Mouse (Mus musculus): ENCODE results near the gene Schip1. TPM values are rescaled to one million over a fixed set of nuclear protein-coding genes. Genes with fewer than 3 reads are reported as not detected.

Schip1 gene
- polyA plus RNA-seq, 1 experiment = 29.5 TPM

DNA sequence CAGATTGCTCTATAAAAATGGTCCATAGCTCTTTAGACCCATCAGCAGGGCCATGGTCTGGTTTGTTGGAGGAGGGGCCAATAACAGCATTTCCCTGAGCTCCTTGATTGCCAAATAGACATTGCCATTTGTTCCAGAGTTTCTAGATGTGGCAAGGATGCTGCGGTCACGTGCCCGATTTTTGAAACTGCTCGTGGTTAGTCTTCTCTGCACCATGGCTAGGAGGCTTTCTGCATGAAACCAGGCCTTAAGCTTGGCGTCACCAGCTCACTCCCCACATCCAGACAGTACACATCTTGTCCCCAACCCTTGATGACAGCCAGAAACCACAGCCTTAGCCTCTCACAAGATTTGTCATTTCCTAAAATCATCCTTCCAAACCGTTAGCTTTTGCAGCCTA is 559.9 kb downstream of the Schip1 start:
- no peak for DNase-seq
- no peak for TF ChIP-seq POLR2A (IDR thresholded peaks at IDR 0.05; ENCODE audit: borderline replicate concordance, extremely low read depth, low read depth, low read length)
- TF ChIP-seq CTCF (IDR thresholded peaks at IDR 0.05; ENCODE audit: insufficient read depth, low read length) = no peak
- Histone ChIP-seq H3K4me1 (ENCODE audit: control insufficient read depth, insufficient read depth, low read length) (no peaks in the 10 kb centered on the region), H3K4me3 (replicated peaks; ENCODE audit: extremely low read depth, low read depth, low read length) (no peak overlapping the region)
- 63% methylated on average over 6 of the region's 6 CpGs for WGBS

DNA sequence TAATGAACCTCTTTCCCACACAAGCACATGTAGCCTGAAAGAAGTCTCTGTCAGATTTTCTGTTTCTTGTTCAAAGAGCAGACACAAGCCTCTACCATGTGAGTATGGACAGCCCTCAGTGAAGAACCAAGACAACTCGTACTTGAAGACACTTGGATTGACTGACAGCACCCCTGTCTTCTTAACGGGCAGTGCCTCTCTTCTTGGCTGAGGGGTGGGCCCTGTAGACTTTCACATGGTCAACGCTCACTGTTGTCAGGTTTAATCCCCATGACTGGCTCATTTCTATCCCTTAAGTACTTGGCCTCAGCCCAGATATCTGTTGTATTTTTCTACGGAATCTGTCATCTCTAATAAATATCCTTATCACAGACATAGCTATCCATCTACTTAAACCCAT is 565.7 kb downstream of the Schip1 start:
- no peak overlapping the region for H3K4me3 ChIP-seq (replicated peaks; ENCODE audit: extremely low read depth, low read depth, low read length)
- no peaks in the 10 kb centered on the region for H3K4me1 ChIP-seq (ENCODE audit: control insufficient read depth, insufficient read depth, low read length)
- 78% methylated on average over 4 of the region's 4 CpGs for whole genome bisulfite sequencing
- TF ChIP-seq POLR2A (IDR thresholded peaks at IDR 0.05; ENCODE audit: borderline replicate concordance, extremely low read depth, low read depth, low read length) (no peak), CTCF (IDR thresholded peaks at IDR 0.05; ENCODE audit: insufficient read depth, low read length) (no peak)
- no peak for DNase-seq

DNA sequence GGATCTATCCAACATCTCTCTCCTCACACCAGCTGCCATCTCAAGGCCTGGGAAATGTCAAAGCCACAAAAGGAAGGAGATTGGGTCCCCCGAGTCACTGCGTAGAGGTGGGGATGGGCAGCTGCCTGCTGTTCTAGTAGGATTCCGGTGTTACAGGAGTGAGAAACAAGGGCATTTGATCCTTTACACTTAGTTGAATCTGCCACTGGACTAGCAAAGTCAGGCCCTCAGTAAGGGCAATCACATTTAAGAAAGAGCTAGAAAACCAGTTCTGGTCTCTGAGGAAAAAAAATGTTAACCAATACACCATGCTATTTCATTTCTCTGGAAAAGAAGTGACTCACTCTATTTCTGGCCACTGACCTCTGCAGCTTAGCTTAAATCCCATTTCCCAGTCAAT is 566.2 kb downstream of the Schip1 start:
- WGBS = 74% methylated on average over 3 of the region's 3 CpGs
- TF ChIP-seq CTCF (IDR thresholded peaks at IDR 0.05; ENCODE audit: insufficient read depth, low read length) (no peak), POLR2A (IDR thresholded peaks at IDR 0.05; ENCODE audit: borderline replicate concordance, extremely low read depth, low read depth, low read length) (no peak)
- H3K4me3 ChIP-seq (replicated peaks; ENCODE audit: extremely low read depth, low read depth, low read length) = no peak overlapping the region
- H3K4me1 ChIP-seq (ENCODE audit: control insufficient read depth, insufficient read depth, low read length) = no peaks in the 10 kb centered on the region
- no peak for DNase-seq

DNA sequence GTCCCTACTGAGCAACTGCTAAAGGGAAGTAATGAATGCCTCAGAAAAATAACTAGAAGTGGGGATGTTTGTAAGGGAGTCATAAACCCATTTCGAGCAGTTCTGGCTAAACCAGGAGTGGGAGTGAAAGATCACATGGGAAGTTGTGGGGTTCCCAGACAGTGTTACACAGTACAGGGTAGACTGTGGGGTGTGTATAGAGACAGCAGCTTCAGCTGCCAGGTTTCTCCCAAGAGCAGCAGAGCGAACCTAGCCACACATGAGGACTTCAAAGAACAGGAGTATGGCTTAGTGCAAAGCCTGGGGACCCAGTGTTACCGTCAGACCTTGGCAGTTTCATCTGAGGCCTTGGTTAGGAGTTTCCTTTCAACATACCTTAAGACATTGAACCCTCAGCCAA is 568.1 kb downstream of the Schip1 start:
- no peak for DNase-seq
- WGBS = 84% methylated on average over 3 of the region's 3 CpGs
- H3K4me1 ChIP-seq (ENCODE audit: control insufficient read depth, insufficient read depth, low read length) = 0 out of 2 replicates have a peak, but pooled peaks cover under 1% of the 10 kb centered on the region
- TF ChIP-seq POLR2A (IDR thresholded peaks at IDR 0.05; ENCODE audit: borderline replicate concordance, extremely low read depth, low read depth, low read length) = no peak
- no peak for TF ChIP-seq CTCF (IDR thresholded peaks at IDR 0.05; ENCODE audit: insufficient read depth, low read length)
- no peak overlapping the region for H3K4me3 ChIP-seq (replicated peaks; ENCODE audit: extremely low read depth, low read depth, low read length)

DNA sequence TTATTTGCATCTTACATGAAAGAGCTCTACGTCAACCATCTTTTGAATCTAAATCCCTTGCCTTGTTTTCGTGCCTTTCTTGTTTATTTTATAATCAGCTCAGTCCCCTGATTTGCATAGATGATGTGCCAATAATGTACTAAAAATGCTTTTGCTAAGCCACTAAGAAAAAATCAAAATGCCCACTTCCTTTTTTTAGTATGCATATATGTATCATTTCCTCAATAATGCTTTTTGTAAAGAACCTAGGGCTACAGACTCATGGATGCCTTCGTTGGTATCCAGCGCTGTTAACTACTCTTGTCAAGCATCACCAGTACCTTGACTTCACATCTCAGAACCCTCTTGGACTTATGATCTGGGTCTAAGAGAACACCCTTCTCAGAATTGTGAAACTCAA is 569.0 kb downstream of the Schip1 start:
- Histone ChIP-seq H3K4me3 (replicated peaks; ENCODE audit: extremely low read depth, low read depth, low read length) (no peak overlapping the region), H3K4me1 (ENCODE audit: control insufficient read depth, insufficient read depth, low read length) (0 out of 2 replicates have a peak, but pooled peaks cover 3% of the 10 kb centered on the region)
- no peak for DNase-seq
- TF ChIP-seq POLR2A (IDR thresholded peaks at IDR 0.05; ENCODE audit: borderline replicate concordance, extremely low read depth, low read depth, low read length) = no peak
- no peak for TF ChIP-seq CTCF (IDR thresholded peaks at IDR 0.05; ENCODE audit: insufficient read depth, low read length)
- 89% methylated on average over 4 of the region's 4 CpGs for WGBS

DNA sequence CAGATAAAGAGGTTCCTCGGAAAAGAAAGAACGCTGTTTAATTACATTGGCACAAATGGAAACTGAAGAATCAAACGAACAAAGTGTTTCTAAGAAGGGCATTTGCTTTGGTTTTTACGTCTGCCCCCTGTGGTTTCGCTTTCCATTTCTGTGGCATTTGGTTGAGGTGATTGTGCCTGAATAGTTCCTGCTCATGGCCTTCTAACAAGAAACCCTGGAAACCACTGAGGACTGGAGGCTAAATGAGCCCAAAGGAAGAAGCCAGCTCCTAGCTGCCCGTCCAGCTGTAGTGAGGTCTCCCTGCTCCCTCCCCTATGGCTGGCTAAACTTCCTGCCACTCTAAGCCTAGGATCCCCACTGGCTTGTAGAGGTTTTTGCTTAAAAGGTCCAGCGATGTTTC is 573.4 kb downstream of the Schip1 start:
- no peak for TF ChIP-seq POLR2A (IDR thresholded peaks at IDR 0.05; ENCODE audit: borderline replicate concordance, extremely low read depth, low read depth, low read length)
- TF ChIP-seq CTCF (IDR thresholded peaks at IDR 0.05; ENCODE audit: insufficient read depth, low read length) = no peak
- Histone ChIP-seq H3K4me1 (ENCODE audit: control insufficient read depth, insufficient read depth, low read length) (0 out of 2 replicates have a peak, but pooled peaks cover 3% of the 10 kb centered on the region), H3K4me3 (replicated peaks; ENCODE audit: extremely low read depth, low read depth, low read length) (peak overlapping the region; percentile 4)
- no peak for DNase-seq
- 48% methylated on average over 7 of the region's 7 CpGs for WGBS

DNA sequence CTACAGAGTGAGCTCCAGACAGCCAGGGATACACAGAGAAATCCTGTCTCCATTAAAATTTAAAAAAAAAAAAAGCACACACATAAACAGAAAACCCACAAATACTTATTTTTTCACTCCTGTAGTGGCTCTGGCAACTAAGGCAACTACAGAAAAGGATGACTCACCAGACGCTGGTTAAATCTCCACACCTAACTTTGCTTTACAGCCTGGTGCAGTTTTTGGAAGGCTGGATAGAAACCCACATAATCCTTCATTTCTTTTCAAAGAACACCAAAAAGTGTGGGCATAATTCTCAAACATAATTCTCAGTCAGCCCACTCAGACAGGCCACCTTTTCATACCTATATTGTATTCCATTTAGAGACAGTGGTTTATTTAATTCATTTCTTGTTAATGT is 574.1 kb downstream of the Schip1 start:
- TF ChIP-seq CTCF (IDR thresholded peaks at IDR 0.05; ENCODE audit: insufficient read depth, low read length) = no peak
- no peak for TF ChIP-seq POLR2A (IDR thresholded peaks at IDR 0.05; ENCODE audit: borderline replicate concordance, extremely low read depth, low read depth, low read length)
- WGBS = 78% methylated on average over 1 of the region's 1 CpGs
- H3K4me3 ChIP-seq (replicated peaks; ENCODE audit: extremely low read depth, low read depth, low read length) = no peak overlapping the region
- no peak for DNase-seq
- 0 out of 2 replicates have a peak, but pooled peaks cover 3% of the 10 kb centered on the region for H3K4me1 ChIP-seq (ENCODE audit: control insufficient read depth, insufficient read depth, low read length)

DNA sequence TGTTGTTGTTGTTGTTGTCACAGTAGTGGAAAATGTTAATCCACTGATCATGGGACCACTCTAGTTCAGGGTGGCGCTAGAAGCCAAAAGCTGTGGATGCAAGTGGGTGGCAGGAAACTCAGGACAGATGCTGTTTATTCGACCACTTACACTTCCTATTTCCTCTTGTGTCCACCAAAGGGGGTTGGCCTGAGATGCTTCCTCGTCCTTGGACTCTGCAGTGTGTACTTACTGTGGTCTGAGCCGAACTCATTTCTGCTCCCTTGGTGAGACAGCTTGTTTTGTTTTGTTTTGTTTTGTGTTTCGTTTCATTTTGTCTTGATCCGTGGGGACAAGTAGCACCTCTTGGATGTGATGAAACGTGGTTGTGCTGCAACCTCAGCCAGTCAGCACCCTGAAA is 578.3 kb downstream of the Schip1 start:
- WGBS = 52% methylated on average over 7 of the region's 7 CpGs
- no peak for DNase-seq
- Histone ChIP-seq H3K4me3 (replicated peaks; ENCODE audit: extremely low read depth, low read depth, low read length) (no peak overlapping the region), H3K4me1 (ENCODE audit: control insufficient read depth, insufficient read depth, low read length) (no peaks in the 10 kb centered on the region)
- TF ChIP-seq CTCF (IDR thresholded peaks at IDR 0.05; ENCODE audit: insufficient read depth, low read length) = no peak
- TF ChIP-seq POLR2A (IDR thresholded peaks at IDR 0.05; ENCODE audit: borderline replicate concordance, extremely low read depth, low read depth, low read length) = no peak

DNA sequence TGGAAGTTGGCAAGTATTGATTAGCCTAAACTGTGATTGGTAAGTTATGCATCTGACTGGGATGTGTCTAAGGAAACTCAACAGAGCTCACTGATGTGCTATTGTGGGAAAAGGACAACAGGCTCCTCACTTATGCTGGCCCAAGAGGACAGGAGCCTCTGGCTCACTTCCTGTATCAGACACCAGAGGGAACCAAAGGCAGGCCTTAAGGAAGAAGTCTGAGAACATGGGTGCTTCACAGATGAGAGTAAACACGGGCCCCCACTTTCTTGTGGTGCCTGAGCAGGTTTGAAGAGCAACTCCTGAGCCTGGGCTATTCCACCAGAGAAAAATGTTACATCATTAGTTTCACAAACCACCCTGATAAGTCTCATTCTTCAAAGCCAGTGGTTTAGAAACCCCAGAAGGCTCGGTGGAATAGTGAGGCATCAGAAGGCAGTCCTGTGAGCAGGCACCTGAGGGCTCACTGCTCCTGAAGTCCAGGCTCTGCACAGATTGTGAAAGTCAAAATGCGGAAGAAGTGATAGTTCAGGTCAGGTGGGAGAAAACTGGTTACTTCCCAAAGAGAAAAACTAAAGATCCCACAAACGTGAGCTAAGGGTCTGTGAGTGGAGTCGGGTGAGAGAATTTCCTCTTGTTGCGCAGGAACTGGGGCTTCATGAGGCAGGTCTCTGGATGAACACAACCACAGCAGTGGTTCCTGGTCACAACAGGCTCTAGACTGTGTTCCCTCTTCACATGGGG is 582.0 kb downstream of the Schip1 start:
- TF ChIP-seq POLR2A (IDR thresholded peaks at IDR 0.05; ENCODE audit: borderline replicate concordance, extremely low read depth, low read depth, low read length) = no peak
- peak; percentile 45 for TF ChIP-seq CTCF (IDR thresholded peaks at IDR 0.05; ENCODE audit: insufficient read depth, low read length)
- Histone ChIP-seq H3K4me1 (ENCODE audit: control insufficient read depth, insufficient read depth, low read length) (no peaks in the 10 kb centered on the region), H3K4me3 (replicated peaks; ENCODE audit: extremely low read depth, low read depth, low read length) (no peak overlapping the region)
- 70% methylated on average over 6 of the region's 6 CpGs for WGBS
- DNase-seq = peak; percentile 15

DNA sequence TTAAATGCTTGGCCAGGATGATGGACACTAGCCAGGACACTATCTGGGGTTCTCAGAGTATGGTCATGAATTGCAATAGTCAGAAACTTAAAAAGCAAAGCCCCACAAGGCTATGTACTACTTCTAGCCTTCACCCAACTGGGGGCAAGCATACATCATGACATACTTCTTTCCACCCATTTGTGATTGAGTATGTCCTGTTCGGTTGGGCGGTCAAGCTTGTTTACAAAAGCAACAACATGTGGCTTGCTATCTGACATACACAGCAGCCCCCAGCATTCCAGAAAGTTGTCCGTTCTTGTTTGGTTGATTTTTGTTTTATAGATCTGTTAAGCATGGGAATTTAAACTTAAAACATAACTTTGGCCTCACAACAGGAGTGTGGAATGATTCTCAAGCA is 582.7 kb downstream of the Schip1 start:
- WGBS = 63% methylated on average over 3 of the region's 3 CpGs
- DNase-seq = no peak
- Histone ChIP-seq H3K4me3 (replicated peaks; ENCODE audit: extremely low read depth, low read depth, low read length) (no peak overlapping the region), H3K4me1 (ENCODE audit: control insufficient read depth, insufficient read depth, low read length) (no peaks in the 10 kb centered on the region)
- TF ChIP-seq CTCF (IDR thresholded peaks at IDR 0.05; ENCODE audit: insufficient read depth, low read length) (no peak), POLR2A (IDR thresholded peaks at IDR 0.05; ENCODE audit: borderline replicate concordance, extremely low read depth, low read depth, low read length) (no peak)

All from lung, adult 2 months (tissue).